Mouse (Mus musculus): Measurements from ENCODE around the gene Rasgef1b. TPM values are rescaled to one million over a fixed set of nuclear protein-coding genes. Genes with fewer than 3 reads are reported as not detected.

Rasgef1b gene
- polyA plus RNA-seq, 1 experiment from 2014 or later: 28.6 TPM

- 92% methylated on average over 5 of the region's 5 CpGs for WGBS
- Histone ChIP-seq H3K36me3 (ENCODE audit: control insufficient read depth, insufficient read depth, low read length) (no peaks in the 10 kb centered on the region), H3K27ac (ENCODE audit: low read depth, low read length) (no peak overlapping the region), H3K4me3 (ENCODE audit: low read depth, low read length) (no peak overlapping the region), H3K4me2 (no peak overlapping the region), H3K9me3 (ENCODE audit: control insufficient read depth, low read length) (no peaks in the 10 kb centered on the region), H3K4me1 (ENCODE audit: control insufficient read depth, insufficient read depth, low read length) (no peaks in the 10 kb centered on the region), H3K9ac (ENCODE audit: low read length) (no peak overlapping the region), H3K27me3 (ENCODE audit: control insufficient read depth, insufficient read depth, low read length) (no peaks in the 10 kb centered on the region)
- no peak for ATAC-seq (ENCODE audit: low FRiP score)
- no peak for DNase-seq (ENCODE audit: low spot score, missing footprints)
These were observed 358.2 kb downstream of the Rasgef1b start for GRCm38 (mm10) chr5:99370636-99371035.

- Histone ChIP-seq H3K27ac (ENCODE audit: low read depth, low read length) (no peak overlapping the region), H3K4me1 (ENCODE audit: control insufficient read depth, insufficient read depth, low read length) (no peaks in the 10 kb centered on the region), H3K9me3 (ENCODE audit: control insufficient read depth, low read length) (no peaks in the 10 kb centered on the region), H3K36me3 (ENCODE audit: control insufficient read depth, insufficient read depth, low read length) (no peaks in the 10 kb centered on the region), H3K4me3 (ENCODE audit: low read depth, low read length) (no peak overlapping the region), H3K9ac (ENCODE audit: low read length) (no peak overlapping the region), H3K27me3 (ENCODE audit: control insufficient read depth, insufficient read depth, low read length) (no peaks in the 10 kb centered on the region), H3K4me2 (no peak overlapping the region)
- DNase-seq (ENCODE audit: low spot score, missing footprints) (no peak), ATAC-seq (ENCODE audit: low FRiP score) (no peak)
- WGBS: 86% methylated on average over 6 of the region's 6 CpGs
These were observed 359.6 kb downstream of the Rasgef1b start for GRCm38 (mm10) chr5:99369256-99369655.

- Histone ChIP-seq H3K9me3 (ENCODE audit: control insufficient read depth, low read length) (no peaks in the 10 kb centered on the region), H3K4me2 (no peak overlapping the region), H3K4me1 (ENCODE audit: control insufficient read depth, insufficient read depth, low read length) (no peaks in the 10 kb centered on the region), H3K27ac (ENCODE audit: low read depth, low read length) (no peak overlapping the region), H3K36me3 (ENCODE audit: control insufficient read depth, insufficient read depth, low read length) (no peaks in the 10 kb centered on the region), H3K27me3 (ENCODE audit: control insufficient read depth, insufficient read depth, low read length) (no peaks in the 10 kb centered on the region), H3K9ac (ENCODE audit: low read length) (no peak overlapping the region), H3K4me3 (ENCODE audit: low read depth, low read length) (no peak overlapping the region)
- ATAC-seq (ENCODE audit: low FRiP score) (no peak), DNase-seq (ENCODE audit: low spot score, missing footprints) (no peak)
- 89% methylated on average over 1 of the region's 1 CpGs for WGBS
These were observed 360.2 kb downstream of the Rasgef1b start for GRCm38 (mm10) chr5:99368615-99369014.

- no peak for DNase-seq (ENCODE audit: low spot score, missing footprints)
- no peaks in the 10 kb centered on the region for H3K27me3 ChIP-seq (ENCODE audit: control insufficient read depth, insufficient read depth, low read length)
- H3K4me1 ChIP-seq (ENCODE audit: control insufficient read depth, insufficient read depth, low read length): no peaks in the 10 kb centered on the region
- no peak overlapping the region for H3K4me2 ChIP-seq
- ATAC-seq (ENCODE audit: low FRiP score): no peak
- no peaks in the 10 kb centered on the region for H3K9me3 ChIP-seq (ENCODE audit: control insufficient read depth, low read length)
- no peaks in the 10 kb centered on the region for H3K36me3 ChIP-seq (ENCODE audit: control insufficient read depth, insufficient read depth, low read length)
- no peak overlapping the region for H3K4me3 ChIP-seq (ENCODE audit: low read depth, low read length)
- WGBS: 82% methylated on average over 3 of the region's 3 CpGs
- H3K27ac ChIP-seq (ENCODE audit: low read depth, low read length): no peak overlapping the region
- no peak overlapping the region for H3K9ac ChIP-seq (ENCODE audit: low read length)
These were observed 368.3 kb downstream of the Rasgef1b start for GRCm38 (mm10) chr5:99360531-99360930.

- peak; percentile 79 for DNase-seq (ENCODE audit: low spot score, missing footprints)
- Histone ChIP-seq H3K4me3 (ENCODE audit: low read depth, low read length) (no peak overlapping the region), H3K27me3 (ENCODE audit: control insufficient read depth, insufficient read depth, low read length) (no peaks in the 10 kb centered on the region), H3K9me3 (ENCODE audit: control insufficient read depth, low read length) (no peaks in the 10 kb centered on the region), H3K27ac (ENCODE audit: low read depth, low read length) (no peak overlapping the region), H3K36me3 (ENCODE audit: control insufficient read depth, insufficient read depth, low read length) (no peaks in the 10 kb centered on the region), H3K4me2 (no peak overlapping the region), H3K9ac (ENCODE audit: low read length) (no peak overlapping the region), H3K4me1 (ENCODE audit: control insufficient read depth, insufficient read depth, low read length) (no peaks in the 10 kb centered on the region)
- ATAC-seq (ENCODE audit: low FRiP score): no peak
- WGBS: 90% methylated on average over 5 of the region's 5 CpGs
These were observed 369.6 kb downstream of the Rasgef1b start for GRCm38 (mm10) chr5:99359251-99359650.

- peak; percentile 77 for DNase-seq (ENCODE audit: low spot score, missing footprints)
- no peak overlapping the region for H3K4me2 ChIP-seq
- H3K36me3 ChIP-seq (ENCODE audit: control insufficient read depth, insufficient read depth, low read length): no peaks in the 10 kb centered on the region
- H3K9ac ChIP-seq (ENCODE audit: low read length): no peak overlapping the region
- 70% methylated on average over 5 of the region's 5 CpGs for WGBS
- H3K27ac ChIP-seq (ENCODE audit: low read depth, low read length): no peak overlapping the region
- ATAC-seq (ENCODE audit: low FRiP score): no peak
- no peaks in the 10 kb centered on the region for H3K27me3 ChIP-seq (ENCODE audit: control insufficient read depth, insufficient read depth, low read length)
- no peaks in the 10 kb centered on the region for H3K4me1 ChIP-seq (ENCODE audit: control insufficient read depth, insufficient read depth, low read length)
- H3K4me3 ChIP-seq (ENCODE audit: low read depth, low read length): no peak overlapping the region
- no peaks in the 10 kb centered on the region for H3K9me3 ChIP-seq (ENCODE audit: control insufficient read depth, low read length)
These were observed 374.2 kb downstream of the Rasgef1b start for GRCm38 (mm10) chr5:99354640-99355132.

GRCm38 (mm10) chr5:99350030-99350429 is 378.8 kb downstream of the Rasgef1b start:
- Histone ChIP-seq H3K4me2 (no peak overlapping the region), H3K36me3 (ENCODE audit: control insufficient read depth, insufficient read depth, low read length) (no peaks in the 10 kb centered on the region), H3K4me3 (ENCODE audit: low read depth, low read length) (no peak overlapping the region), H3K4me1 (ENCODE audit: control insufficient read depth, insufficient read depth, low read length) (no peaks in the 10 kb centered on the region), H3K27ac (ENCODE audit: low read depth, low read length) (no peak overlapping the region), H3K9me3 (ENCODE audit: control insufficient read depth, low read length) (no peaks in the 10 kb centered on the region), H3K9ac (ENCODE audit: low read length) (no peak overlapping the region), H3K27me3 (ENCODE audit: control insufficient read depth, insufficient read depth, low read length) (no peaks in the 10 kb centered on the region)
- ATAC-seq (ENCODE audit: low FRiP score) (no peak), DNase-seq (ENCODE audit: low spot score, missing footprints) (peak; percentile 35)
- WGBS: 36% methylated on average over 4 of the region's 4 CpGs

GRCm38 (mm10) chr5:99348257-99348849 is 380.5 kb downstream of the Rasgef1b start:
- no peaks in the 10 kb centered on the region for H3K27me3 ChIP-seq (ENCODE audit: control insufficient read depth, insufficient read depth, low read length)
- 91% methylated on average over 8 of the region's 8 CpGs for WGBS
- ATAC-seq (ENCODE audit: low FRiP score): no peak
- H3K9ac ChIP-seq (ENCODE audit: low read length): no peak overlapping the region
- no peak overlapping the region for H3K4me2 ChIP-seq
- no peak for DNase-seq (ENCODE audit: low spot score, missing footprints)
- H3K4me1 ChIP-seq (ENCODE audit: control insufficient read depth, insufficient read depth, low read length): no peaks in the 10 kb centered on the region
- no peaks in the 10 kb centered on the region for H3K9me3 ChIP-seq (ENCODE audit: control insufficient read depth, low read length)
- no peak overlapping the region for H3K27ac ChIP-seq (ENCODE audit: low read depth, low read length)
- no peaks in the 10 kb centered on the region for H3K36me3 ChIP-seq (ENCODE audit: control insufficient read depth, insufficient read depth, low read length)
- no peak overlapping the region for H3K4me3 ChIP-seq (ENCODE audit: low read depth, low read length)

GRCm38 (mm10) chr5:99342527-99342926 is 386.3 kb downstream of the Rasgef1b start:
- DNase-seq (ENCODE audit: low spot score, missing footprints): no peak
- no peaks in the 10 kb centered on the region for H3K9me3 ChIP-seq (ENCODE audit: control insufficient read depth, low read length)

More at GRCm38 (mm10) chr5:99342527-99342926, 386.3 kb downstream of the Rasgef1b start:
- ATAC-seq (ENCODE audit: low FRiP score): no peak
- H3K36me3 ChIP-seq (ENCODE audit: control insufficient read depth, insufficient read depth, low read length): no peaks in the 10 kb centered on the region
- H3K4me3 ChIP-seq (ENCODE audit: low read depth, low read length): no peak overlapping the region
- no peak overlapping the region for H3K27ac ChIP-seq (ENCODE audit: low read depth, low read length)
- H3K27me3 ChIP-seq (ENCODE audit: control insufficient read depth, insufficient read depth, low read length): no peaks in the 10 kb centered on the region
- WGBS: 91% methylated on average over 10 of the region's 10 CpGs
- no peaks in the 10 kb centered on the region for H3K4me1 ChIP-seq (ENCODE audit: control insufficient read depth, insufficient read depth, low read length)
- H3K4me2 ChIP-seq: no peak overlapping the region
- H3K9ac ChIP-seq (ENCODE audit: low read length): no peak overlapping the region

Data from midbrain, embryonic 11.5 days (tissue).